Mouse (Mus musculus): ENCODE data around the gene Tnfrsf18.

Tnfrsf18 gene

DNA sequence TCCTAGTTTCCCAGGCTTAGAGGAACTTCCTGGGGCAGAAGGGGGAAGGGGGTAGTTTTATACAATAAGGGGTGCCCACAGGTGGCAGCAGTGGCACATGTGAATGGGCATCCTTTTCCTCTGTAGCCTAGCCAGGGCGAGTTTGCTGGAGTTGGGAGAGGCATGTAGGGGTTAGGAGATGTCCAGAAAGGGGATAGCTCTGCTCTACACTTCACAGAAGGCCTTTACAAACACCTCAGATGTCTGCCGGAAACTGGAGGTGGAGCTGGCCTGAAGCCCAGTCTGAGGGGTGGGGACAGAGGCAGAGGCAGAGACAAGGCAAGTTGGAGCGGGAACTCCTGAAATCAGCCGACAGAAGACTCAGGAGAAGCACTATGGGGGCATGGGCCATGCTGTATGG, at the start of gene Tnfrsf18:
Tnfrsf18 (plus strand) TSS at position 152 of the 400 bp plus-strand sequence.
- DNase-seq = no peak

- no peak for DNase-seq
Observed at GRCm38 (mm10) chr4:155981436-155982082, 44.4 kb upstream of the Tnfrsf18 start.

GRCm38 (mm10) chr4:155983788-155984187, 42.2 kb upstream of the Tnfrsf18 start:
- DNase-seq = no peak

GRCm38 (mm10) chr4:155991211-155991907, 34.6 kb upstream of the Tnfrsf18 start:
- DNase-seq = no peak

DNA sequence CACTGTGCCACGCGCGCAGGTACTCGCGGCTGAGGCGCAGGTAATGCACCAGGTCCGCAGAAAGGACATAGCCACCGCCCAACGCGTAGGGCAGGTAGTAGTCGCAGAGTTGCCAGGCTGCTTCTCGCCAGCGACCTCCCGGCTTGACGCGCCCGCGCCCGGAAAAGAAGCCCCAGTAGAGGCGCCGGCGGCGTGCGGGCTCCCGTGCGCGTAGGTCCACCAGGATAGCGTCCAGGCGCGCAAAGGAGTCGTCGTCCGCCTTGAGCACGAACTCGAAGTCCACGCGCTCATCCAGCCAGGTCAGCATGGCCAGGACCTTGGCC, 34.1 kb upstream of the Tnfrsf18 start:
- DNase-seq = no peak

DNA sequence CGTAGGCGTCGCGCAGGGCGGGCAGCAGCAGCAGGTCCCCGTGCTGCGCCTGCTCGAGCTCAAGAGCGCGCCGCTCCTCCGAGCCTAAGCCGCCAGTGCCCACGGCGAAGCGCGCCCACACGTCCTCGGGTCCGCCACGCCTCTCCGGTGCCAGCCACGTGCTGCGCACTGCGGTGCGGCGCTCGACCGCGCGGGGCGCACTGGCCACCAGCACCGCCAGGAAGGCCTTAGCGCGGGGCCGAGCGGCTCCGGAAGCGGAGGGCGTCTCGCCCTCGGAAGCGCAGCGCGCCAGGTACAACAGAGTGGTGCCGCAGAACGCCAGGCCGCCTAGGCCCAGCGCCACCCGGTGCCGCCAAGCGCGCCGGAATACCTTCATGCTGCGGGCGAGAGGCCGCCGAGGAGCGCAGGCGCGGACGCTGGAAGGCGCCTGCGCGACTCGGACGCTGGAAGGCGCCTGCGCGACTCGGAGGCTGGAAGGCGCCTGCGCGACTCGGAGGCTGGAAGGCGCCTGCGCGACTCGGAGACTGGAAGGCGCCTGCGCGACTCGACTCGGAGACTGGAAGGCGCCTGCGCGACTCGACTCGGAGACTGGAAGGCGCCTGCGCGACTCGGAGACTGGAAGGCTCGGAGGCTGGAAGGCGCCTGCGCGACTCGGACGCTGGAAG, 33.6 kb upstream of the Tnfrsf18 start, which contains the start of the genes B3galt6 and Sdf4:
B3galt6 (minus strand) TSS at position 409 of the 665 bp plus-strand sequence.
Sdf4 (plus strand) TSS at position 632 of the 665 bp plus-strand sequence.
- DNase-seq = peak; percentile 84 to 87

- peak; percentile 94 to 99 for DNase-seq
Observed at GRCm38 (mm10) chr4:155992906-155993547, 32.9 kb upstream of the Tnfrsf18 start.

- DNase-seq = no peak
Observed at GRCm38 (mm10) chr4:155993606-155994005, 32.4 kb upstream of the Tnfrsf18 start.

DNA sequence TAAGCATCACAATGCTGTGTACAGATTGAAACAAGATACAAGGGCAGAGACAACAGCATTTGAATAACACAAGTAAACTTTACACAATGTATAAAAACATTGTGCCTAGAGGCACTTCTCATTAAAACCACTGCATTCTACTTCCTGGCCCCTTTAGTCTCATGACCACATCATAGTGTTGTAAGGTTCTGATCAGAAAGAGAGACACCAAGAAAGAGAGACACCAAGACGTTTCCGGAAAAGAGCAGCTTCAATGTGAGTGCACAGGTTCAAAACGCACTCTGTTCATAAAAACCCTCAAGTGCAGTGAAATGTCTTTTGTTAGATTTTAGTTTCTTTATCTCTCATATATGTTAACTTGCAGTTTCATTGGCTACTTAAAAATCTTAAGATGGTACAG, 21.9 kb upstream of the Tnfrsf18 start:
- no peak for DNase-seq

DNA sequence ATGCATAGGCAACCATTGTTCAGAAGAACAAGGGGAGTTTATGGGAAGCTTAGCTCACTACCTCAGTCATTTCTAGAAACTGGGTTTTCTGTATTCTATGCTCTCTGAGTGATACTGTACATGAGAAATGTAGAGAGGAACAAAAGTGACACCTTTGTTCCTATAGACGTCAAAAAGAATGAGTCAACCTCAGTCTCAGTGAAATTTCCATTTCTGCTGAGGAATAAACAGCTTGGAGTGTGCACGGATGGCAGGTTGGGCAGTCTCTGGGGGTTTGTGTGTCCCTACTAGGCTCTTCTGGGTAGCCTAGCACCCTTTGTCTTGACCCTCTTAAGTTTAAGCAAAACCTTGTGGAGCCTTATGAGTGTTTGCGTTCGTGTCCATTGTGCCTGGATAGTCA, 17.6 kb upstream of the Tnfrsf18 start:
- DNase-seq = no peak

- no peak for DNase-seq
Observed at GRCm38 (mm10) chr4:156013637-156014036, 12.3 kb upstream of the Tnfrsf18 start, which contains the start of gene Tnfrsf4. TSS of gene Tnfrsf4 (plus strand) at chr4:156013843.

GRCm38 (mm10) chr4:156014436-156014835, 11.5 kb upstream of the Tnfrsf18 start:
- DNase-seq = no peak

- no peak for DNase-seq
Observed at GRCm38 (mm10) chr4:156019771-156020170, 6.2 kb upstream of the Tnfrsf18 start.

DNA sequence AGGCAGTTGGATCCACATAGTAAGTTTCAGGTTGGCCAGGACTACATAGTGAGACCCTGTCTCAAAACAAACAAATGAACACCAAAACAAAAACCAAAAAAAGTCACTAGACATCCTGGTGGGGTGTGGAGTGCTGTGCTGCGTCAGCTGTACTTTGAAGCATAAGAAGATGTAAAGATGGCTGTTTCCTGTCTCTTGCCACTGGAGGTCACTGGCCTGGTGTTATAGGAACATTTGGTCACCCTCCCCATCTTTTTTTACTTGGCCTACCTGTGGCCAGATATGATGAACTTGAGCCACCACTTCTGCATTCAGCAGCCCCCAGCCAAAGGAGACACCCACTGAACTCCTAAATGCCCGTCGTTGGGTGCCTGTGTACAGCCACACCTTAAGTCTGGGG, 4.6 kb upstream of the Tnfrsf18 start:
- DNase-seq = no peak

- no peak for DNase-seq
Observed at GRCm38 (mm10) chr4:156021942-156022419, 4.0 kb upstream of the Tnfrsf18 start.

DNA sequence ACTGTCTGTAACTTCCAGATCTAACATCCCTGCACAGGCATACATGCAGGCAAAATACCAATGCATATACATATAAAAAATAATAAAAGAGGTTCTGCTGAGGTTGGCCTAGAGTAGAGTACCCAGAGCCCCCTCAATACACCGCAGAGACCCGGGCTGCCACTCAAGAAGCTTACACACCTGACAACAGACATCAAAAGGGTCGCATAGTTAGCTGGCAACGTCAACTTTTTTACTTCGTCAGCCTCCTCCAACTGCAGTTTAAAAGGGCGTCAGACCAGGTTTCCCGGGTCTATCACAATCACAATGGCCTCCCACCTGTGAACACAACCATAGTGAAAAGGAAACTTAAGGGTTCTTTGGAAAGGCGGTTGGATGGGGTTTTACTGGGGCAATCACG, 2.4 kb upstream of the Tnfrsf18 start:
- DNase-seq = no peak

GRCm38 (mm10) chr4:156024184-156024583, 1.8 kb upstream of the Tnfrsf18 start:
- DNase-seq = no peak

GRCm38 (mm10) chr4:156028580-156028979, 2.6 kb downstream of the Tnfrsf18 start:
- DNase-seq = no peak

- DNase-seq = no peak
Observed at GRCm38 (mm10) chr4:156030651-156031118, 4.7 kb downstream of the Tnfrsf18 start.

DNA sequence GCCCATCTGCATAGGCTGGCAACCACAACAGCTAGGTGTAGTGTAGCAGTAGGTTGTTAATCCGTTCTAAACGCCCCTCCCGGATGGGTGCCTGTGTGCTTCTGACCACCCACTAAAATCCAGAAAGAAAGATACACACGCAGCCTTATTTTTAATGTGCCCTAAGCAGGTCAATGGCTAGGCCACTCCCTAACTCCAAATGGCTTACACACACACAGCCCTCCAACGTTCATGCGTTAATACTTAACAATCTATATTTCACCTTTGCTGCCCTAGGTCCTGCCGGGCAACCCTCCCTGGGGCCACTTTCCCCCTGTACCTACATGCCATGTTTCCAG, 5.3 kb downstream of the Tnfrsf18 start:
- no peak for DNase-seq

DNA sequence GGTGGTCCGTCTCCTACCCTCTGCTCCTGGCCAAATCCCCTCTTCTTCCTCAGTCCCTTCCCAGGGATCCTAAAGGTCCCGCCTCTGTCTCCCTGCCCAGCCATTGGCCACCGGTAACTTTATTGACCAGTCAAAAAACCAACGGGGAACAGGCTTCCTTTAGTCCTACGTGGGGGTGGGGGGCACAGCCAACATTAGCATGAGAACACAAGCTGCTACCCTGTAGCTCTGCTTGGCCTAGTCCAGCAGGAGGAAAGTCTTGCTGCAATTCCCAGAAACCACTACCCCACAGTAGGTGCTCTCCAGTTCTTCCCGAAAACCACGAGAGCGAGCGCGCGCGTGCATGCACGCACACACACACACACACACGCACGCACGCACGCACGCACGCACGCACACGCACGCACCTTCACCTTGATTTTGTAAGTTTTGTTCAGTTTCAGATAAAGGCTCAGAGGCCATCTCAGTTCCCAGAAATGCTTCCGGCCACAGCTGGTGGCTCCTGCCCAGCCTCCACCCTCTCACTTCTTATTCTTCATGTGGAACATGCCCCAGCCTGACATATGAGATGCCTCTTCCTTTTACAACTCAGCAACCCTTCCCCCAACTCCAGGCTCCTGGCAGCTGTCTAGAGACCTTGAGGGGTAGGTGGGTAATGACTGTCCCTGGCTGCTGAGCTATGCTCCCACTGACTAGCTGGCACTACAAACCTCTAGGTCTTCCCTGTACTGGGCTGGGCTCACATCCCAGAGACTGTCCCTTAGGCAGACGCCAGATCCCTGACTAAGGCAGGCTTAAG, 5.8 kb downstream of the Tnfrsf18 start:
- peak; percentile 84 to 86 for DNase-seq

DNA sequence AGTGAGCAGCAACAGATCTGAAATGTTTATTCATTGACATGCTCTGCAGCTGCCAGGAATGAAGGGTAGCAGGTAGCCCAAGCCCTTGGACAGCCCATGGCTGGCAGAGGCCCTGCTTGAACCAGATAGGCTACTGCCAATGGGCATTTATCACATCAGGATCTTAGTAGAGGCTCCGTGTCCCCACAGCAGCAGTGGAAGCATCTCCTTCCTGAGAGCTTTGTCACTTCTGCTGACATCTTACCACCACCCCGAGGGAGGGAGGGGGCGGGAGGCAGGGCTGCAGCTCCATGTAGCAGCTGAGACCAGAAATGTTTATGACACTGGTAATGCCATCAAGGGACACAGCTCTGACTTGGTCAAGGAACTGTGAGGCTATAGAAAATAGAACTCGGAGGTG, 6.9 kb downstream of the Tnfrsf18 start:
- no peak for DNase-seq
